Mouse (Mus musculus) heart, postnatal 36 days (tissue): ENCODE measurements around the gene Bricd5. TPM values are rescaled to one million over a fixed set of nuclear protein-coding genes. Genes with fewer than 3 reads are reported as not detected.
"Not testable (repeated sequence)": the region's sequence is repeated elsewhere in the genome, so short reads cannot be mapped to it uniquely, and the experiment has no call there.

Experiments
- DNase-seq, 2 experiments: peaks; one replicate each; pipeline ENCODE4 v3.0.0; 2021 to 2022
- intact Hi-C: fragments of 180-260 bp; cut with DNase I; formaldehyde crosslinking; loops from one replicate; pipeline ENCODE4 v1.15.1; 2025
- total RNA-seq, 2 experiments: library from RNA; stranded (reverse); gene quantifications; 2 replicates each; pipeline ENCODE4 v1.2.3; 2021

Bricd5 gene
- not detected for total RNA-seq

DNA sequence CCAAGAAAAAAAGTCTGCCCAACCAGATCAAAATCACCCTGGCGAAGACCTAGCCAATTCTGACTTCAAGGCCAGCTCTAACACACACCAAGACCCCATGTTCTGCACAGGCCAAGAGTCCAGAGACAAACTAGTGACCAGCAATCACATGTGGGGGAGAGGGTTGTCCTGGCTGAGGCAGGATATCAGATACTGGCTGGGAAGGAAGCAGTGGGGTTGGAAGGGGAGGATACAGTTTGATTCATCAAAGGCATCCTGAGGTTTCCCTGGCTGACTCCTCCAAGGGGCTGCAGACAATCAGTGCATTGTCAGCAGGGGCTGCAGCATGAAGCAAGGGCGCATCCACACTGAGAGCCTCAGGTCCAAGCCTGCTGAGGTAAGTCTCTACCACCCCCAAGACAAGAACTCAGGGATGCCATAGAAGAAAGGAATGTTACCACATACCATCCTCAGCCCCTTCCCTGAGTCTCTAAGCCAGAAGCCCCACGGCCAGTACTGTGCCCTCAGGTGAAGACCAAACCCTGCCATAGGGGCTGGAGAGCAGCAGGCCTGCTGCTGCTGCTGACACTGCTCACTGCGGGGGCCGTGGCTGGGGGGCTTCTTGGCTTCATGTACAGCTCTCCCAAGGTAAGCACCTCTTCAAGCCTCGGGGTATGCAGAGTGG lies at the start of gene Bricd5:
Gene Bricd5 (plus strand): TSS at position 273 of the 664 bp plus-strand sequence.
- DNase-seq, result no peak
- intact Hi-C loops, result no loop called here

DNA sequence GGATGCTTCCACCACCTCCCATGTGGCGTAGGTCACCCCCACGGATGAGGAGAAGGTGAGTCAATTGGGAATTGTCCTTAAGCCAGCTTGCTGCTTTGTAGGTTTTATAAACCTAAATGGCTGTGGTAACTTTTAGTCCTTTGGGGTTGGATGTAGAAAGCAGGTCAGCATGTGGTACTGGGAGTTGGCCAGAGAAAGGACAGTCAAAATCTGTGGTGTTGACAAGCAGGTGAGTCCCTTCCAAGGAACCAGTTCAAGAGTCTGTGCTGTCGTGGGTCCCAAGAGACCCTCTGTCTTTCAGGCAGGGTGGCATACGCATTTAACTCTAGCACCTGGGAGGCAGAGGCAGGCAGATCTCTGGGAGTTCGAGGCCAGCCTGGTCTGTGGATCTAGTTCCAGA lies 49.2 kb upstream of the Bricd5 start:
- intact Hi-C loops, result no loop called here
- DNase-seq, result no peak

DNA sequence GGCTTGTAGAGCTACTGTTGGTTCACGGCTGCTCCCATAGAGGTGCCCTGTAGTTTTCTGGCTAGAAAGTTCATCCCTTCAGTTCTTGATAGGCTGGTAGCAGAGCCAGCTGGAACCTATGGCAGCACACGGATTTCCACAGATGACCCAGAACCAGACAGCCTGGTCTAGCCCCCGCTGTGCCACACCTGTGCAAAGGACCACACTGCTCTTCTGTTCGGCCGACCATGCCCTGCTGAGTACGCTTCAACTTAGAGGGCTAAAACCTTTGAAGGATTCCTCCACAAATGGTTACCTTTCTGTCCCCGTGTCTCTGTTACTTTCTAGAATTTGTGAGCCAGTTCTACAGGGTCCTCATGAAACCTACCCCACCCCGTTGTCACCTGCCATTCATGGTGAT lies 48.4 kb upstream of the Bricd5 start:
- DNase-seq, intact Hi-C loops: not testable (repeated sequence)

- intact Hi-C loops, result no loop called here
- no peak for DNase-seq
These were observed 47.8 kb upstream of the Bricd5 start for GRCm38 (mm10) chr17:24425905-24426304.

- DNase-seq, result peak; percentile 93
- intact Hi-C loops, result no loop called here
These were observed 47.1 kb upstream of the Bricd5 start, which contains the start of gene Eci1 for GRCm38 (mm10) chr17:24426471-24427169. Gene Eci1 (plus strand): TSS chr17:24426641.

DNA sequence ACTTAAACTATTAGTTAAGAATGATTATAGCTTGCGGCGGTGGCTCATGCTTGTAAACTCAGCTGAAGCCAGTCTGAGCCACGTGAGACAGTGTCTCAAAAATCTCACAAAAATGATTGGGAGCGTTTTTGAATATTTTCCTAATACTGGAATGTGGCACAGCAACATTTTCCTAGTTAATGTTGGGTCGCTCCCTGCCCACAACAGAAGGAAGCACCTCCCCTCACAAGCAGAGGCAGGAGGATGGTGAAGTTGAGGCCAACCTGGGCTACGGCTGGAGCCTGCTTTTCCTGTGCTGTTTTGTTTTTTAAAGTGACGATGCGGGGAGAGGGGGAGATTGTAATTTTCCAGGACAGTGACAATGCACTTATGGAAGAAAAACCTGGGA lies 46.5 kb upstream of the Bricd5 start:
- intact Hi-C loops, result no loop called here

DNA sequence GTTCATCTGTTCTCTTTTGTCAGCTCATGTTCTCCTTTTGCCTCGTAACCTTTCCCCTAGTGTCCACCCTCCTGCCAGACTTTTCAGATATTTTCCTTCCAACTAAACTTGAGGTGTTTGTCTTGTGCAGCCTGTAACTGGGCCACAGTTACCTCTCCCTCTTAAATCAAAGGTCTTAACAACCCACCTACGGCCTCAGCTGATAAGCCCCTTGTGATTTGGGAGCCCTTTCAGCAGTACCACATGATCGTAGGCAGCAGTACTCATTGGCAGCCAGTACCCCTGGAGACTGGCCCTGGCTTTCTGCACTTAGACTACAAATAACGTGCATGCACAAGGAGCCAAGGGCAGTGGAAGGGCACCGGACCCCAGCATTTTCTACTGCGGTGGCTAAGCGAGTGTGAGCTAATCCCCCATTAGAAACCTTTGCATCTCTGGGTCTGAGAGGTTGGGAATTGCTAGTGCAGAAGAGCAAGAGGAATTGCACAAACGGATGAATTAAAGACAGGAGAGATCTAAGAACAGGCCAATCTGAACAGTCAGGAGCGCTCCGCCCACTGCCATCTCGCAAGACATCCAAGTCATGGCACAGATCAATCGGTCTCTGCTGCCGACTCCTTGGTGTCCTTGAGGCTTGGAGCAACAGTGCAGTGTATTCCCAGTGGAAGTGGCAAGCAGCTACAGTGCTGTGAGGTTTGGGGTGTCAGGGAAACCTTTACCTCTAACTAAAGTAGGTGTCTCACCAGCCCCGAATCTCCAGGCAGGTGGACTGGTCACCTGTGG lies 44.3 kb upstream of the Bricd5 start:
- peak; percentile 29 to 61 for DNase-seq

More for the DNA sequence above, 46.5 kb upstream of the Bricd5 start:
- DNase-seq, result no peak

DNA sequence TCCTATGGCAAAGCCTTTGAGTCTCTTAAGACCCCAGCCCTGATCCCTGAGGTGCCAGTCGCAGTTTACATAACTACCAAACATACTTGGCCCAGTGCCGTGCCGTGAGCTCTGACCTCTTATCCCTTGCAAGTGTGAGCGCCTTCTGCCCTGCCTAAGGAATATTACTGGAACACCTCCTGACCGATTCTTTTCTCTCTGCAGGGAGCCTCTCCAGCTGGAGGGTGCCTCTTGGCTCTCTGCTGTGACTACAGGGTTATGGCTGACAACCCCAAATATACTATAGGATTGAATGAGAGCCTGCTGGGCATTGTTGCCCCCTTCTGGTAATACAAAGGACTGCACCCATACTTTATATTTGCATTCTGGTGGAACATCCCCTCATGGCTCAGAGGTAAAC lies 36.7 kb upstream of the Bricd5 start:
- no peak for DNase-seq
- intact Hi-C loops, result loop anchor here (5.0 kb wide), 1 partner anchor 265 kb away; no protein-coding TSS in a partner anchor

More for the DNA sequence above, 44.3 kb upstream of the Bricd5 start:
- intact Hi-C loops, result no loop called here

DNA sequence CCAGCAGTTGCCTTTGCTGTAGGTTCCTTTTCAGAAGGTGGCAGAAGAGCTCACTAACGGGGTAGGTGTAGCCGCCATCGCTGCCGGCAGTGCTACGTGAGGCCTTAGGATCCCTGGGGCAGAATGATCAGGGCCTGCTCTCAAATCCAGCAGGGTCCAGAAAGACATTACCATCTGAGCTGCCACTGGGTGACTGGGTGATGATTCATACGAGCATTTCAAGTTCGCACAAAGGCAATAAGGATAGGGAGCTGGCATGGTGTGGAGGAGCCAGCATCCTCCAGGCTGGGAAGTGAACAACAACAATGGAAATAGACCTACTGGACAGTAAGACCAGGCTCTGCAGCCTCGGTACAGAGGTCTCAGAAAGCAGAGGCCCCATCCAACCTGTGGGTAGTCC lies 33.3 kb upstream of the Bricd5 start:
- intact Hi-C loops, result no loop called here
- DNase-seq, result no peak

GRCm38 (mm10) chr17:24441148-24441547 lies 32.5 kb upstream of the Bricd5 start:
- intact Hi-C loops, result no loop called here
- DNase-seq, result no peak

DNA sequence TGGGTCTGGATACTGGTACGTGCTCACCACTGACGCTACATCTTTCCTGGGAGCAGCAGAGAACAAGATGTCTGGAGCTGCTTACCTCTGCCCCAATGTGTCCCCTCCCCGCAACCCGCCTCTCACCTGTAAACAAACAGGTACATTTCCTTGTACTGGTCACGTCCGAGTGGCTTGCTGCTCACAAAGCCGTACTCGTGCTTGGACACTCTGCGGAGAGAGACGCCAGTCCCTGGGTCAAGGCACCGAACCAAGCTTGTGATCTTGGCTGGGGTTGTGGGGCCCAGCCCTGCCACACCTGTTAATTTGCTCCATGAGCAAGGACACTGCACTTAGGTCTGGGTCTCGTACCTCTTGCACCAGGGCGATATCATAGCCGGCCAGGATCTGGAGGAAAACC lies 31.6 kb upstream of the Bricd5 start:
- DNase-seq, result no peak
- intact Hi-C loops, result no loop called here

- DNase-seq, result no peak
- intact Hi-C loops, result no loop called here
These were observed 31.0 kb upstream of the Bricd5 start, which contains the start of gene Dnase1l2 for GRCm38 (mm10) chr17:24442632-24443155. Gene Dnase1l2 (minus strand): TSS chr17:24443105.

- DNase-seq, result no peak
- intact Hi-C loops, result no loop called here
These were observed 30.3 kb upstream of the Bricd5 start for GRCm38 (mm10) chr17:24443409-24443808.

DNA sequence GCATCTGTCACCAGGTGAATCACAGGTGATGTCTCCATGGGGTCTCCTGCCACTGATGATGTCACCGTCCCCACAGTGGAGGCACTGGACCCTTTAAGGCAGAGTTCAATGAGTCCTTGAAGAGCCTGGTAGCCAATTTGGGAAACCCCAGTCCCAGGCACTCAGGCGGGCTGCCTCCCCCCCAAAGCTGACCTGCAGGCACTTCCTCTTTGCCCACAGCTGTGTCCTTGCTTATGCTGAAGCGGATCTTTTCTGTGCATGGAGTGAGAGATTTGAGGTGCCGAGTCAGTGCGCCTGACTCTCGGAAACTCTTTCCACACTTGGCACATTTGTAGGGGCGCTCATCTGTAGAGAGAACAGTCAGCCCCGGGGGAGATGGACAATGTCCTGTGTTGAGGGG lies 27.1 kb upstream of the Bricd5 start:
- no peak for DNase-seq
- intact Hi-C loops, result no loop called here

DNA sequence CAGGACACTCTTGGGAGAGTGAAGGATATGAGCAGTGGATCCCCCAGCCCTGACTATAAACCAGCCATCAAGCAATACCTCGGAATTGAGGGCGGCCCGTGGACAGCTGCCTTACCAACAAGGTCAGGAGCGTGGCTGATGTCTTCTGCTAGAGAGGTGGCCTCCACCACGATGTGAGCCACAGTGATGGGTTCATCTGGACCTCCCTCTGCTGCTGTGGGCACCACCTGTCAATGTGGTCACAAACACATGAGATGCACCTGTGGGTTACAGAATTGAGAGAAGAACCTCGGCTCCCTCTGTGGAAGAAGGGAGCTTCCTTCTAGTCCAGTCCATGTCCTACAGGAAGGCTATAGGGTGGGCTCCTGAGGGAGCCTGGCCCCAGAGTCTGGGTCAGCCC lies 24.2 kb upstream of the Bricd5 start:
- no peak for DNase-seq
- intact Hi-C loops, result no loop called here

GRCm38 (mm10) chr17:24451220-24451619 lies 22.5 kb upstream of the Bricd5 start:
- DNase-seq, result no peak
- intact Hi-C loops, result no loop called here

DNA sequence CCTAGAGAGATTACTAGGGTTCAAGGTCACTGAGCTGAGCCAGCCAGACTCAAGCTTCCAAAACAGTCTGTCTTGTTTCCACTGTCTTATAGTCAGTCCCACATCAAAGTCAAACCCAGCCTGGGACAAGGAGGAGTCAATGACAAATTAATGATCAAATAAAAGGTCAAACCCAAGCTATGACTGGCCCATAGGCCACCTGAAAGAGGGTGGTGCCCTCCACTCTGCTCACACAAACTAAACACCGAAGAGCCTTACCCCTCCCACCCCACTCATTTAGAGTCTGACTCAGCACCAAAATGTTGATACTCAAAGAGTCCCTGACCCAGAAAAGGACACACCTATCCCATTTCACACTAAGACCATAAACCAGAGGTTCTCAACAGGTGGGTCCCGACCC lies 20.3 kb upstream of the Bricd5 start:
- DNase-seq, result no peak
- intact Hi-C loops, result no loop called here

GRCm38 (mm10) chr17:24454218-24454755 lies 19.4 kb upstream of the Bricd5 start:
- intact Hi-C loops, result no loop called here
- no peak for DNase-seq

DNA sequence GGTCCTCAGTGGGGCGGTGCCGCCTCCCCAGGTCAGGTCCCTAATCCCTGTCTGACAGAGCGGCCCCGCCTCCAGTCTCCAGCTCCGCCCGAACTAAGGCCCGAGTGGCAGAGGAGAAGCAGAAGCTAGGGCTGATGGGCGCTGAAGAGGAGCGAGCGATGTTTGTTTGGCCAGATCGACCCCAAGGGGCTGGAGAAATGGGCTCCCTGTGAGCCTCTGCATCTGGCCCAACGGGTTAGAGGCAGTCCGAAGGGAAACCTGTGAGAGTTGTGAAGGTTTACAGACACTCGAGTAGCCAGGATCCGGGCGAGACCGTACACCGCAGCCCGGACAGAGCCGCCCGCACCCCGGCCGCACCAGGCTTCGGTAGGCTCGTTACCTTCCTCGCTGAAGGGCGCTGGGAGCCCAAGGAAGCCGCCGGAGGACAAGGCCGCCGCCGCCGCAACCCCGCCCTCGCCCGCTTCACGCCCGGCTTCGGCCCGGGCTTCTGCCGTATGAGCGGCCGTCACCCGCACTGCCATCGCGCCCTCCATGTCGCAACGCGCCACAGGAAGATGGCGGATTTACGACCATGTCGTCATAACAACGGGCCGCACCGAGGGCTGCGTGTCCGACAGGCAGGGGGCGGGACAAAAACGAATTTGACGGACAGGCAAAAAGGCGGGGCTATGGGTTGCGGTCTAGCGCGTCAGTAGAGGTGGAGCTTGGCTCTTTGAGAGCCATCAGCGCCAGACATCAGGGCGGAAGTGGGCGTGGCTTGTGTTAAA lies 18.7 kb upstream of the Bricd5 start:
- peak; percentile 99 for DNase-seq
- intact Hi-C loops, result no loop called here
